Mouse (Mus musculus) layer of hippocampus, adult 8-10 months (tissue): ENCODE data around the gene D5Ertd579e. TPM values are rescaled to one million over a fixed set of nuclear protein-coding genes. Genes with fewer than 3 reads are reported as not detected.

Experiments
- DNase-seq, 2 experiments: peaks; one replicate each; pipeline ENCODE4 v3.0.0; 2022; ENCODE audit warnings: low spot score in 2 of 2
- total RNA-seq, 4 experiments: library from RNA; stranded (reverse); gene quantifications; 2 replicates each; pipeline ENCODE4 v1.2.4; 2022

The D5Ertd579e gene
- total RNA-seq, 4 experiments from 2014 or later: 92.0 to 121 (median 95.2) TPM

GRCm38 (mm10) chr5:36720710-36721375 lies 25.0 kb upstream of the D5Ertd579e start:
- DNase-seq: no peak

DNA sequence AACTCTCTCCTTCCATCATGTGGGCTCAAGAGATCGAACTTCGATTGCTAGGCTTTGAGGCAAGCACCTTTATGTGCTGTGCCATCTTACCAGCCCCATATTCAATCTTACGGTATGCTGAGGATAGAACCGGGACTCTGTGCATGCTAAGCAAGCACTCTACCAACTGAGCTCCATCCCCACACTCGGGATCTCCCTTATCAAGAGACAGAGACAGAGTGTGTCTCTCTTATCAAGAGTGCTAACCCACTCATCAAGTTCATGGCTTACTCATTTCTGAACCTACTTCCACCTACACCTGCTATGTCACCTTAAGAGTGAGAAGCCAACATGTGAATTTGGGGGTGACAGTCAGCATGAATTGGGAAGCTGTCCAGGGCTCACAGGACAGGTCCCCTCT lies 24.4 kb upstream of the D5Ertd579e start:
- no peak for DNase-seq

DNA sequence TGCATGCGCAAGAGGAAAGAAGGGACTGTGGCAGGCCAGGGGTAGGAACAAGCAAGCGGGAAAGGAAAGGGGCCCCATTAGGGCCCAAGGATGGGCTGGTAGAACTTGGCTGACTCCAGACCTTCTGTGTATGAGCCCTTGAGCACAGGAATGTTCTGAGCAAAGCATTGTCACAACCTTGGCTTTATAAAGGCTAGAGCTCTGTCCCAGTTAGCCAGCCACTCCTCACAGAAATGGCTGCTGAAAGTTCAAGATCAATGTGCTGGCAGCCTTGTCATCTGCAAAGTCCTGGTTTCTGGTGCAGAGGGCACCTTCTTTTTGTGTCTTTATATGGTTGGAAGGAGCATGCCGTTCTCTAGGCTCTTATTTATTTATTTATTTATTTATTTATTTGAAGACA lies 23.8 kb upstream of the D5Ertd579e start:
- DNase-seq: no peak

DNA sequence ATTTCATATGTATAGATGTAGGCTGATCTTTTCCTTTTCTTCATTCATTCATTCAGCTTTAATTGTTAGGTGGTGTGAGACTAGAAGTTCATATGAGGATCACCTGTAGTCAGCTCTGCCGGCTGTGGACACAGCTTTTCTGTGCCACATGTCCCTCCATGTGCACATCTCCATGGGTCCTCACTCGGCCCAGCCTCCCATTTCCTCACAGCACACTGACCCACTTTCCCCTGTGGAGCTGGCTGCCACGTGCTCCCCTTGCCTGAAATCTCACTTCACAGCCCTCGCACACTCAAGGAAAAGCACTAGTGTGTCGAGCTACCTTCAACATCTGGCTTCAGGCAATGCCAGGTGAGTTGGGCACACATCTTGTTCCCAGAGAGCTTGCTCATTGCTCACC lies 23.3 kb upstream of the D5Ertd579e start:
- DNase-seq: no peak

DNA sequence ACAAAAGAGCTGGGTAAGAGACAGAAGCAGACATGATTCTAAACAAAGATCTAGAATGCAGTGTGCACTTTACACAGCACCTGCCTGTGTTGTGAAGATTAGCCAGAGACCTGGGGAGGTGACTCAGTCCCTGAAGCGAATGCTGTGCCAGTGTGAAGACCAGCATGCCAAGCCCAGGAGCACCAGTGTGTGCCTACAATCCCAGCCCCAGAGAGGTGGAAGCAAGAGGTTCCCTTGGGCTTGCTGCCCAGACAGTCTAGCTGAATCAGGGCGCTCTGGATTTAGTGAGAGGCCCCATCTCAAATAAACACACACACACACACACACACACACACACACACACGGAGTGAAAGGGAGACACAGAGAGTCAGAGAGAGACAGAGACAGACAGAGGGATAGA lies 22.1 kb upstream of the D5Ertd579e start:
- DNase-seq: no peak

GRCm38 (mm10) chr5:36716816-36717215 lies 21.0 kb upstream of the D5Ertd579e start:
- DNase-seq: no peak

DNA sequence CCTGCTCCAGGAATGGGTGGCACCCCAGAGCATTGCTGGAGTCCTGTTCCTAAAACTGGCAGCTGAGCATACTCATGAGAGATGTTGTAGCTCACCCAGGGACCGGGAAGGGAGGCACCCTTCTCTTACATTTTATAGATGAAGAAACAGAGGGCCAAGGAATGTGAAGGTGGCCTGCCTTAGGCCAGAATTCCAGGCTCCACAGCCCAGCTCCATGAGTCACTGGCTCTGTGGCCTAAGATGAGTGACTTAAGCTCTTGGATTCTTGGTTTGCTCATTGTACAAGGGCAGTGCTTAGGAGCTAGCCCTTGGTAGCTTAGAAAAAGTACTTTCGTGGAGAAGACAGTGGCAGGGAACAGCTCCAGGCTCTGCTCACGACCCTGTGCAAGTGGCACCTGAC lies 19.0 kb upstream of the D5Ertd579e start:
- DNase-seq: no peak

GRCm38 (mm10) chr5:36713693-36714092 lies 17.9 kb upstream of the D5Ertd579e start:
- DNase-seq: no peak

DNA sequence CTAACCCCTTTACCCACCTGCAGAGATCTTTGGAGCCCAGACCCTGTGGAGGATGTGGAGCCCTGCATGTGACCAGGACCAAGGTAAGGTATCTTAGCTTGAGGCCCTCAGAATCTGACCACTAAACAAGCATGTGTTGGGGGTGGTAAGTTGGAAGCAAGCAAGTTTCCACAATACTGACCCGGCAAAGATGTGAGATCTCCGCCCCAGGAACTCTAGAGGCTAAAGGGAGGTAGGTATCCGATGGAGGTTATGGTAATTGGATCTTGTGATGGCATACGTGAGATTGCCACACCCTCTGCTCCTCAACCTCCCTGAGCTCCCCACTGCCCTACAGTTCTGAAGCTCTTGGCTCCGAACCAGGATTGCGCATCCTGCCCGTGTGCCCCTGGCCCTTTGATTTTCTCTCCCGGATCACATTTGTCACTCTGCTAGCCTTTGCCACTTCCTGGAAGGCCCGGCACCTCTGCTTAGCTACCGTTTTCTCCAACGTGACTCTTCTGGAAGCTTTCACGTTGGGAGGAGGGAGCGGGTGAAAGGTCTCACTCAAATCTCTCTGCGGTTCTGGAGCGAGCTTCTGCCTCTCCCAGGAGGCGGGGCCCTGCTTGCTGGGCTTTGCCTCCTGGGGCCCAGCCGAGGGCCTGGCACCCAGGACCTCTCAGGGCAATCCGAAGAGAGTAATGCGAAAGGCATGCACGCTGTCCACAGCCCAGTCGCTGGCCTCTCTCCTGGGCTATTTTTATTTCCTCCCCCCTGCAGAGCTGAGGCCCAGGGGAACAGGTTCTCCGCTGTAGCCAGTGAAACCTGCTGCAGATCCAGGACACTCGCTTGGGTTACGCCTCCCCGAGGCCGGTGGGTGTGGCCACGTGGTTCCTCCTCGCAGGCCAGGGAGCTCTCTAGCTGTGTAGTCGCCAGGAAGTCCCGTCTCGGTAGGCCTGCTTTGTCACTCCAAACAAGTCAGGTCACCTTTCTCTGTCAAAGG lies 17.0 kb upstream of the D5Ertd579e start:
- no peak for DNase-seq

DNA sequence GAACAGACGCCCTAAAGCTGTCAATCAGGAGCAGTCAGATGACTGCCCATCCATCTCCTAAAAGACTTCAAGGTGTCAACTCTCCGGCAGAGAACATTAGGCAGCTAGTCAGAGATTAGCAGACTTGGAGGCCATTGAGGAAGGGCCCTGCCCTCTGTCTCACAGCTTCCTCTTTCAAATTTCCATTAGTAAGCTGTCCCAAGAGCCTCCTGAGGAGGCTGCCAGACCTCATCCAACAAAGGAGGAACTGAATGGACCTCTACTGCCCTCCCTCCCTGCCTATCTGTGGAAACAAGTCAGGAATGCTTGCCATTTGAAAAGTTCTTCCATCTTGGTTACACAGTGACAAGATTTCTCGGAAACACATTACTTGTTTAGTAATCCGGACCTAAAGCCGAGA lies 16.0 kb upstream of the D5Ertd579e start:
- DNase-seq: no peak

- no peak for DNase-seq
These were observed 10.0 kb upstream of the D5Ertd579e start for GRCm38 (mm10) chr5:36705792-36706191.

GRCm38 (mm10) chr5:36705390-36705789 lies 9.6 kb upstream of the D5Ertd579e start:
- no peak for DNase-seq

- DNase-seq: no peak
These were observed 8.9 kb upstream of the D5Ertd579e start for GRCm38 (mm10) chr5:36704684-36705083.

GRCm38 (mm10) chr5:36700939-36701620 lies 5.3 kb upstream of the D5Ertd579e start:
- DNase-seq: no peak

DNA sequence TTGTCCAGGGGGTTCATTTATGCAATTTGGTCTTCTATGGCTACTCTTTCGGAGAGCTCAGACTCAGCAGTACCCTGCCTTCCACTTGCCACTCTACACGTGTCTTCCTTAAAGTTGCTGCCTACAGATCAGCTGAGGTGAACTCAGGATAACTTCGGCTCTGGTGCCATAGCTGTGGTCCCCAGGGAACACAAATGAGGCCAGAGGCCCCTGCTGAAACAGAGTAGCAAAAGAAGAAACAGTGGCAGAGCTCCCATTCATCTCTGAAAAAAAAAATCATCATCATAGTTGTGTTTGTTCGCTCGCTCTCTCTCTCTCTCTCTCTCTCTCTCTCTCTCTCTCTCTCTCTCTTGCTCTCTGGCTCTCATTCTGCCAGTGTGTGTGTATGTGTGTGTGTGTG lies 2.9 kb upstream of the D5Ertd579e start:
- DNase-seq: no peak

- no peak for DNase-seq
These were observed 2.3 kb upstream of the D5Ertd579e start for GRCm38 (mm10) chr5:36698067-36698670.

DNA sequence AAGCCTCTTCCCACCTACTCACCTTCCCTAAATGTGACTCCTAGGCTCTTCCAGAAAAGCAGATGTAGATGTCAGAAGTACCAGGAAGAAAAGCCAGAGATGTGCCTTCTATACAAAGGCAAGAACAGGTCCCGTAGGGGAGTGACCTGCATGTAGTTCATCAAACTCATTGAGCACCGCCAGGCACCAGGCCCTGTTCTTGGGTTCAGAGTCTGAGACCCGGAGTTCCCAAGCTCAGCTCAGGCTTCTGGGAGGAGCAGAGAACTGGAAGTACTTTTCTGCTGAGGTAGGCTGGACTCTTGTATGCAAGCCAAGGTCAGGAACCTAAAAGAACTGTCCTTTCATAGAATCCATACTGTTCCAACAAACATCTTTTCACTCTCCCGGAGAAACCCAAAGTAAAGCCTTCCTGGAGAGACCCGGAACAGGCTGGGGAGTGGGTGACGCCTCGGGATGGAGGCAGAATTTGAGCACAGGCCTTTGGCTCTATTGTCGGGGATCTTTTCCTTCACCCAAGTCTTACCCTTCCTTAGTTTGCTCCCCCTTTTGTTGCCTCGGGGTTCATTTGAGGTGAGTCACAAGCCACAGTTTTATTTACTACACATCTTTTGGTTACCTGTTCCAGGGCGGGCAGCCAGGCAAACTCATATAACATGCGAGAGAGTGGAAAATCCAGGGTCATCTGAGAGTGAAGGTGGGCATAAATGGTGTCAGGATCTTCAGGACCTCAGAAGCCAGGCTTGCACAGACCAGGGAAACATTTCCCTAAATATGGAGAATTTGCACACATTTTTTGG lies 878 bp upstream of the D5Ertd579e start:
- no peak for DNase-seq

DNA sequence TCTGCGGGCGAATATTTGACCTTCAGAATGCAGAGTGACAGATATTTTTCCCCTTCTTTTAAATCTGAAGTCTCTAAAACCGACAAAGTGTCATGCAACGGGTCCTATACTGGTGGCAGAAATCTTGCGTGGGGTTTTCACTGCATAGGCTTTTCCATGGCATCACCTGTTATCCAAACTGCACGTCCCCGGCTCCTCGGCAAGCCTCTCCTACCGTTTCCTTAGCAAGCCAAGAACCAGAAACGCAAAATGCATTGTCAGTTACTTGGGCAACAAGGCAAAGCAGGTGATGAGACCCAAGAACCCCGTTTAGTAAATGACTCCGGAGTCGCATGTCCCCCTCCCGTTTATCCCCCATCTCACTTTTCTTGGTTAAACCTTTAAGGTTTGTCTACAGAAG lies 819 bp downstream of the D5Ertd579e start:
- no peak for DNase-seq

DNA sequence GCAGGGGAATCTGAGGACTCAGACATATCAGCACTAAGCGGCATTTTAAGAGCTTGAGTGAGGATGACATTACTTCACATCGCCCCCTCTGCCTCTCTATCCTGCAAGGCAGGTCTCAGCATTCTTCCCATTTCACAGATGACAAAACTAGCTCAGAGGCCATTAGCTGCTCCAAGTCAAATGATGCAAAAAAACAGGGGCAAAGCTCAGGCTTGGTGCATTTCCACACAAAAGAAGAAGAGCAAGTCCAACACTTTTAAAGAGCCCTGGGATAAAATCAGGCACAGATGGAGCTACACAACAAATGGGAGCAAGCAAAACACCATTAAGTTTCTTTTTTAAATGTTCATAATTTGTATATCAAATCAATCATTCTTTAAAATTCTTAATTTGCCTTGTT lies 2.2 kb downstream of the D5Ertd579e start:
- DNase-seq: no peak

- DNase-seq: no peak
These were observed 4.4 kb downstream of the D5Ertd579e start for GRCm38 (mm10) chr5:36691423-36691822.

GRCm38 (mm10) chr5:36685170-36685569 lies 10.7 kb downstream of the D5Ertd579e start:
- no peak for DNase-seq
